Mouse (Mus musculus): ENCODE measurements around the gene Gtf3c2. TPM values are rescaled to one million over a fixed set of nuclear protein-coding genes. Genes with fewer than 3 reads are reported as not detected.
A peak's percentile ranks its signal among the peaks of the same experiment; 100 is the strongest.

The Gtf3c2 gene
- total and polyA plus RNA-seq, 2 experiments from 2014 or later: 46.4 to 49.0 TPM

DNA sequence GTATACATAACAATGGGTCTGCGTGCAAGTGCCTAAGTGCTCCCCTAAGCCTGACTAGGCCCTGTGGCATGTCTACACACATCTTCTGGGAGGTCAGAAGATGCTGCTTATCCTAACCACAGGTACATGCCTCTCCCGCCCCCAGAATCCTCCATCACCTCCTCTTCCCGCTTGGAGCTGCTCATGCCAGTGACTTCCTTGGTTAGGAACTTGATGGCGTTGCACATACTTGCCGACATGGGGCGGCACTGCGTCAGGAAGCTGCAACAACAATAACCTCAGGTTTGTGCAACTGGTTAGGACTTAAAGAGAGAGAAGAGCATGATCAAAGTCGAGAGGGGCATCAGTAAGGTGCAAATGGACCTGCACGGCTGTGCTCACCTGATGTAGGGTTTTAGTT lies 10.3 kb upstream of the Gtf3c2 start:
- WGBS: 88% methylated on average over 9 of the region's 9 CpGs
- no peak overlapping the region for H3K4me2 ChIP-seq (ENCODE audit: low read depth, low read length, poor library complexity, severe bottlenecking)
- no peak for TF ChIP-seq CTCF (IDR thresholded peaks at IDR 0.05)

DNA sequence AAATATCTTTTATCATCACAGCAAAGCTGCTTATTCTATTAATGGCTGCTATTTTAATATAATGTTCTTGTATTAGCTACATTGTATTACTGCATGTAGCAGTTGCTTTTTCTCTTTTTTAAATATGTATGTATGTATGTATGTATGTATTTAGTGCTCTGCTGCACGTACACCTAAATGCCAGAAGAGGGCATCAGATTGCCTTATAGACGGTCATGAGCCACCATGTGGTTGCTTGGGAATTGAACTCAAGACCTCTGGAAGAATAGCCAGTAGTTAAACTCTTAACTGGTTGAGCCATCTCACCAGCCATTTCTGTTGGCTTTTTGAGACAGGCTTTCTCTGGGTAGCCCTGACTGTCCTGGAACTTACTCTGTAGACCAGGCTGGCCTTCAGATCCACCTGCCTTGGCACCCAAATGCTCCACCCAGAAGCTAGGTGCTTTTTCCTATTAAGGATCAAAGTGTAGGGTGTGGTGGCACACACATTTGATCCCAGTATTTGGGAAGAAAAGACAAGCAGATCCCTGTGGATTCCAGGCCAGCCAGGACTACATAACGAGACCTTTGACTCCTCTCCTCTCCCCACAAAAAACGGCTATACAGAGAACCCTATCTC lies 8.4 kb upstream of the Gtf3c2 start:
- H3K27me3 ChIP-seq (ENCODE audit: insufficient read depth, low read length): no peaks in the 10 kb centered on the region
- no peaks in the 10 kb centered on the region for H3K4me1 ChIP-seq (ENCODE audit: insufficient read depth, low read length)
- no peak overlapping the region for H3K4me2 ChIP-seq (ENCODE audit: low read depth, low read length, poor library complexity, severe bottlenecking)
- H3K27ac ChIP-seq (ENCODE audit: low read depth, low read length): no peak overlapping the region
- WGBS: 71% methylated on average over 4 of the region's 4 CpGs
- no peaks in the 10 kb centered on the region for H3K9me3 ChIP-seq (ENCODE audit: low read length)
- H3K4me3 ChIP-seq (ENCODE audit: low read depth, low read length): no peak overlapping the region
- ATAC-seq (ENCODE audit: low FRiP score) (no peak), DNase-seq (ENCODE audit: low spot score) (peak; percentile 38)
- H3K9ac ChIP-seq (replicated peaks; ENCODE audit: low read length, poor library complexity, severe bottlenecking): no peak overlapping the region
- TF ChIP-seq CTCF (IDR thresholded peaks at IDR 0.05): peak; percentile 55
- peaks cover 43% of the 10 kb centered on the region for H3K36me3 ChIP-seq (ENCODE audit: insufficient read depth, low read length)

More for the DNA sequence above, 10.3 kb upstream of the Gtf3c2 start:
- H3K9ac ChIP-seq (replicated peaks; ENCODE audit: low read length, poor library complexity, severe bottlenecking): no peak overlapping the region
- H3K9me3 ChIP-seq (ENCODE audit: low read length): no peaks in the 10 kb centered on the region
- H3K4me1 ChIP-seq (ENCODE audit: insufficient read depth, low read length): no peaks in the 10 kb centered on the region
- H3K27me3 ChIP-seq (ENCODE audit: insufficient read depth, low read length): no peaks in the 10 kb centered on the region
- DNase-seq (ENCODE audit: low spot score) (no peak), ATAC-seq (ENCODE audit: low FRiP score) (no peak)
- no peak overlapping the region for H3K27ac ChIP-seq (ENCODE audit: low read depth, low read length)
- peaks cover 46% of the 10 kb centered on the region for H3K36me3 ChIP-seq (ENCODE audit: insufficient read depth, low read length)
- no peak overlapping the region for H3K4me3 ChIP-seq (ENCODE audit: low read depth, low read length)

DNA sequence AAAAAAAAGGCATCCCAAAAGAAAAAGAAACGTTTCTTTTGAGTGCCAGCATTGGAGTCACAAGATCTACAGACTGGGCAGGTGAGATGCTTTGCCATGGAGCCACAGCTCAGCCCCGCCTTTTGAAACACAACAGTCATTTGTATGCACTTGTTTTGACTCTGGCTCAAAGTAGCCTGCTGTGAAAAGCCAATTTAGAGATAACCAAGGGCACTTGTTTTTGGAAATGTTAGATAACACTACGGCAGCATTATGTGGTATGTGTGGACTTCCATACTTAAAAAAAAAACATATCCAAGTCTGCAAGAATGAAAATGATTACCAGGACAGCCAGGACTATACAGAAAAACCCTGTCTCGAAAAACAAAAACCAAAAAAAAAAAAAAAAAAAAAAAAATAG lies 3.7 kb upstream of the Gtf3c2 start:
- ATAC-seq (ENCODE audit: low FRiP score): no peak

DNA sequence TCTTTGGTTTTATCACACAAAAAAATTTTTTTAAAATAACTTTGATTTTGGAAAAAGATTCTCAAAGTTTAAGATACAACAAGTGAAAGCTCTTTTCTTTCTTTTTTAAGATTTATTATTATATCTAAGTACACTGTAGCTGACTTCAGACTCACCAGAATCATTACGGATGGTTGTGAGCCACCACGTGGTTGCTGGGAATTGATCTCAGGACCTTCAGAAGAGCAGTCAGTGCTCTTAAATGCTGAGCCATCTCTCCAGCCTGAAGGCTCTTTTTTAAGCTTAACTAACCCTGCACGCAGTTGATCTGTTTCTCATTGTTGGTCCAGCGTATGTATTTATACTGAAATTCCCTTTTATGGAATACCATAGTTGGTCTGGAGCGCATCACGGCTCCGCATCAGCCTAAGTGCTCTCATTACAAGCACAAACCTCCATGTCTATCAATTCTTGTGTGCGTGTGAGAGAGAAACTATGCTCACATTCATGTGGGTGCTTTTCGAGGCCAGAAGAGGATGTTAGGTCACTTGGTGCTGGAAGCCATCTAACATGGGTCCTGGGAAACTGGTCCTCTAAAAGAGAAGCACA lies 1.3 kb upstream of the Gtf3c2 start:
- Histone ChIP-seq H3K4me1 (ENCODE audit: insufficient read depth, low read length) (0 out of 2 replicates have a peak, but pooled peaks cover 4% of the 10 kb centered on the region), H3K4me3 (ENCODE audit: low read depth, low read length) (no peak overlapping the region), H3K4me2 (ENCODE audit: low read depth, low read length, poor library complexity, severe bottlenecking) (no peak overlapping the region), H3K9ac (replicated peaks; ENCODE audit: low read length, poor library complexity, severe bottlenecking) (no peak overlapping the region), H3K36me3 (ENCODE audit: insufficient read depth, low read length) (no peaks in the 10 kb centered on the region), H3K27me3 (ENCODE audit: insufficient read depth, low read length) (no peaks in the 10 kb centered on the region), H3K27ac (ENCODE audit: low read depth, low read length) (no peak overlapping the region), H3K9me3 (ENCODE audit: low read length) (no peaks in the 10 kb centered on the region)
- 94% methylated on average over 9 of the region's 9 CpGs for WGBS
- DNase-seq (ENCODE audit: low spot score): no peak
- TF ChIP-seq CTCF (IDR thresholded peaks at IDR 0.05): no peak
- ATAC-seq (ENCODE audit: low FRiP score): no peak

More for the DNA sequence above, 3.7 kb upstream of the Gtf3c2 start:
- no peak for TF ChIP-seq CTCF (IDR thresholded peaks at IDR 0.05)
- H3K27ac ChIP-seq (ENCODE audit: low read depth, low read length): no peak overlapping the region
- no peak overlapping the region for H3K4me3 ChIP-seq (ENCODE audit: low read depth, low read length)
- H3K4me1 ChIP-seq (ENCODE audit: insufficient read depth, low read length): 0 out of 2 replicates have a peak, but pooled peaks cover 4% of the 10 kb centered on the region
- H3K9me3 ChIP-seq (ENCODE audit: low read length): no peaks in the 10 kb centered on the region
- H3K27me3 ChIP-seq (ENCODE audit: insufficient read depth, low read length): no peaks in the 10 kb centered on the region
- WGBS: 55% methylated on average over 4 of the region's 4 CpGs
- H3K4me2 ChIP-seq (ENCODE audit: low read depth, low read length, poor library complexity, severe bottlenecking): no peak overlapping the region
- DNase-seq (ENCODE audit: low spot score): no peak
- H3K36me3 ChIP-seq (ENCODE audit: insufficient read depth, low read length): peaks cover 18% of the 10 kb centered on the region
- H3K9ac ChIP-seq (replicated peaks; ENCODE audit: low read length, poor library complexity, severe bottlenecking): no peak overlapping the region

DNA sequence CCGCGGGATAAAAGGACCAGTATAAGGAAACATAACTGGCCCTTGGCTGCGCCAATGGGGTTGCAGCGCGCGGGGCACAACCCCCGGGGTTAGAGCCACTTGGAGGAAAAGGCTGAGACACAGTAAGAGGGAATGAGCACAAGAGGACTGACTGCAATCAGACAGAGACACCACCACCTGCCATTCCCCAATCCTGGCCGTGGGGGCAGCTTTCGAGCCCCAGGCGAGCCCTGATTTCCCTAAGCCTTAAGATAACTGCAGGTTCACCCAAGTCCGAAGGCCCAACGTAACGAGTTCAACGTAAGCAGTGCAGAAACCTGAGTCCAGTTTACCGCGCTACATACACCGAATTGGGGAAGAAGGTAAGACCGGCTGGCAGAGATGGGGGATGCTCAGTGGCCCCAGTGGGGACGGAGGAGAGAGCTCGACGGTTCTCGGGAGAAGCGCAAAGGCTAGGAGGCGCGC lies 611 bp downstream of the Gtf3c2 start:
- peak overlapping the region; percentile 86 for H3K4me3 ChIP-seq (ENCODE audit: low read depth, low read length)
- WGBS: under 1% methylated on average over 25 of the region's 25 CpGs
- H3K27me3 ChIP-seq (ENCODE audit: insufficient read depth, low read length): no peaks in the 10 kb centered on the region
- peaks cover 1% of the 10 kb centered on the region; the same call in 1 of the 2 replicates for H3K36me3 ChIP-seq (ENCODE audit: insufficient read depth, low read length)
- ATAC-seq (ENCODE audit: low FRiP score) (peak; percentile 66), DNase-seq (ENCODE audit: low spot score) (peak; percentile 38)
- peak overlapping the region; percentile 87 for H3K4me2 ChIP-seq (ENCODE audit: low read depth, low read length, poor library complexity, severe bottlenecking)
- 0 out of 2 replicates have a peak, but pooled peaks cover 4% of the 10 kb centered on the region for H3K4me1 ChIP-seq (ENCODE audit: insufficient read depth, low read length)
- peak overlapping the region; percentile 86 for H3K9ac ChIP-seq (replicated peaks; ENCODE audit: low read length, poor library complexity, severe bottlenecking)
- no peak; the same call in 1 of the 2 replicates for TF ChIP-seq CTCF (IDR thresholded peaks at IDR 0.05)
- peak overlapping the region; percentile 97 for H3K27ac ChIP-seq (ENCODE audit: low read depth, low read length)
- H3K9me3 ChIP-seq (ENCODE audit: low read length): no peaks in the 10 kb centered on the region

DNA sequence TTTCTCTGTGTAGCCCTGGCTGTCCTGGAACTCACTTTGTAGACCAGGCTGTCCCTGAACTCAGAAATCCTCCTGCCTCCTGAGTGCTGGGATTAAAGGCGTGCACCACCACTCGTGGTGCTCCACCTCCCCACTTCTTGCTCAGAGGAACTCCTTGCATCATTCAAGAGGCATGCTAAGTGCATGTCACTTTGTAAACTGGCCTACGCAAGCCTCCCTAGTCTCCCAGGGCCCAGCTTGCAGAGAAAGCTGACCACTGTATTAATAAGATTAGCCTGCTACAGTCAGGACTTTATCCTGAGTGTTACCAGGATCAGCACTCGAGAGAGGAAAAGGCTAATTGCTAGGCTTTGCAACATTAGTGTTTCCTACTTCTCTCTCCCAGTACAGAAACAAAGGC lies 11.3 kb downstream of the Gtf3c2 start:
- Histone ChIP-seq H3K9me3 (ENCODE audit: low read length) (no peaks in the 10 kb centered on the region), H3K36me3 (ENCODE audit: insufficient read depth, low read length) (peaks cover 66% of the 10 kb centered on the region), H3K4me3 (ENCODE audit: low read depth, low read length) (no peak overlapping the region), H3K4me1 (ENCODE audit: insufficient read depth, low read length) (no peaks in the 10 kb centered on the region), H3K27ac (ENCODE audit: low read depth, low read length) (no peak overlapping the region), H3K9ac (replicated peaks; ENCODE audit: low read length, poor library complexity, severe bottlenecking) (no peak overlapping the region), H3K27me3 (ENCODE audit: insufficient read depth, low read length) (no peaks in the 10 kb centered on the region), H3K4me2 (ENCODE audit: low read depth, low read length, poor library complexity, severe bottlenecking) (no peak overlapping the region)
- no peak for TF ChIP-seq CTCF (IDR thresholded peaks at IDR 0.05)
- DNase-seq (ENCODE audit: low spot score): no peak
- no peak for ATAC-seq (ENCODE audit: low FRiP score)
- WGBS: 88% methylated on average over 4 of the region's 4 CpGs

All from midbrain, postnatal 0 days (tissue).